Mouse (Mus musculus): ENCODE data around the gene Cmah. TPM values are rescaled to one million over a fixed set of nuclear protein-coding genes. Genes with fewer than 3 reads are reported as not detected.
A peak's percentile ranks its signal among the peaks of the same experiment; 100 is the strongest.

Gene Cmah
- 1 to 10 TPM in 1 of 4 experiments, under 1 TPM in 3; 0.47 to 1.5 (median 0.83) TPM for total RNA-seq (2022)

DNA sequence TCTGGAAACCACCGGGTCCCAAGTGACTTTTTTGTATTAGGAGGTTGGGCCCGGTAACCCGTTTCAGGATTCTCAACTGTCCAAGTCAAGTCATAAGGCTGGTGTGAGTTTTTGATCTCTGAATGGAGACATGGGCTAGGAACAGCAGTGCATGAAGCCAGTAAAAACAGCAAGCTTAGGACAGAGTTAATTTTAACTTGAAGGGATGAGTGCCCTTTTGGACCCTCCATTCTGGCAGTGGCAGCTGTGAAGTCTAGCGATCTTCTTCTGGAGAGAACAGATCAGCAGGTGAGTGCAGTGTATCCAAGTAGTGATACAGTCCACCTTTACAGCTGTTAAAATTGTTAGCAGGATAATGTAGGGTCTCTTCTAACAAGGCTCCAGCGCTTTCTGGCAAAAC lies at the start of gene Cmah:
Gene Cmah (plus strand): TSS at position 204 of the 400 bp plus-strand sequence.
- no peak for DNase-seq (ENCODE audit: low spot score in 2 of 2)

- no peak for DNase-seq (ENCODE audit: low spot score in 2 of 2)
Observed at GRCm38 (mm10) chr13:24279407-24279761, 47.8 kb upstream of the Cmah start.

DNA sequence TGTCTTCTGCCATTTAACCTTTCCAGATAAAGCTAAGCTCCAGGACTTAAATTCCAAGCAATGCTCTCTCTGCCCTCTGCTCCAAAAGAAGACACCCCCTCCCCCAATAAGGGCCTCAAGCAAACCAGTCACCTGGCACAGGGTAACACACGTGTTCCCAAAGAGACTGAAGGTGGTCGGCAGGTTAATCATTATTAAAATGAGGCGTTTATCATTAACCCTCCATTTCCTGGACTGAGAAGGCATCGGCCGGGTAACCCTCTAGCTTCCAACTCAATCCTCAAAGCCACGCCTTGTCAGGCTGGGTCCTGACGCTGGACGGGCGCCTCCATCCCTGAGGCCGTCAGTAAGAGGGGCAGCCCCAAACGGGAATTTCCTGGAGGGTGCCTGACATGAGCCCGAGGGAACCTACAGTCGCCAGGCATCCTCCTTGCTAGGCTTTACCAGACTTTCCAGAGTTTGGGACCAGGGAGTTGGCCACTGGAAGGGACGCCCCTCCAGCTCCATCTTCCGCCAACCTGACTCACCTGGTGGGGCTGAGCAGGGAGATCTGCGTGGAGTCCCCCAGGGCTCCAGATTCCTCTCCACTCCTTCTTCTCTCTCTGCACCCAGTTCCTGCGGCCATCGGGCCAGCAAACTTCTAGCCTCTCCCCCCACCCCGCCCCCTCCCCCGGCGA lies 47.3 kb upstream of the Cmah start:
- no peak for DNase-seq (ENCODE audit: low spot score in 2 of 2)

GRCm38 (mm10) chr13:24280439-24281431 lies 46.5 kb upstream of the Cmah start, which contains the start of gene Carmil1:
Gene Carmil1 (minus strand): TSS chr13:24280795.
- DNase-seq (ENCODE audit: low spot score in 2 of 2) = peak; percentile 82 to 88

- no peak for DNase-seq (ENCODE audit: low spot score in 2 of 2)
Observed at GRCm38 (mm10) chr13:24287381-24287780, 39.8 kb upstream of the Cmah start.

DNA sequence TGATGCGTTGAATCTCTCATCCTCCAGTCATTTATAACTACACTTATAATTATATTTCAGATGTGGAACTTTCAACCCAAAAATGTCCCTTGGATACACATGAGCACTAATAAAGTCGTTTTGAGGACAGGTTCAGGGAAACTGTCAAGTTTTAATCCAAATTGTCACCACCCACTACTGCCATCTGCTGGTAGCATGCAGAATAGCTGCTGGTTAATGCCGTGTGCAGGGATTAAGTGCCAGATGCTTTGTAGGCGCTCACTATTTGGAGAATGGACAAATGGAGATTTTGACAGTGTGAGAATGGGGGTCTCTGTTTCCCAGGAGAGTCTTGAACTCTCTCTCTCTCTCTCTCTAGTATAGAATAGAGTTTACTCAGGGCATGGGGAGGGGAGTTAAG lies 30.0 kb upstream of the Cmah start:
- peak in 1 of 2 experiments; percentile 30 for DNase-seq (ENCODE audit: low spot score in 2 of 2)

- DNase-seq (ENCODE audit: low spot score in 2 of 2) = no peak
Observed at GRCm38 (mm10) chr13:24305486-24305885, 21.7 kb upstream of the Cmah start.

DNA sequence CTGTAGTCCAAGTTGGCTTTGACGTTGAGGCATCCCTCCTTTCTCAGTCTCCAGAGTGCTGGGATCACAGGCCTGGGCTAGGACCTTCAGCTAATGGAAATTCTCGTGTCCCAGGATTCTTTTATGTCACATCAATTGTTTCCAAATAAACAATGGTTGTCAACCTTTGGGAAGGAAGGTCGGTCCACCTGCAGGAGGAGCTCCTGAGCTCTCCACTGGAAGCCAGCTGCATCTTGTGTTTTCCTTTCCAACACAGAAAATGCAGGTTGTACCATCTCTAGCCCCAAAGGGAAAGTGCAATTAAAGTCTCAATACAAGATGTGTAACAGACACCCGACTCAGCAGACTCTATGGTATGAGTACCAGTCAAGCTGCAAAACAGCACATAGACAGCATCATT lies 21.0 kb upstream of the Cmah start:
- DNase-seq (ENCODE audit: low spot score in 2 of 2) = no peak

DNA sequence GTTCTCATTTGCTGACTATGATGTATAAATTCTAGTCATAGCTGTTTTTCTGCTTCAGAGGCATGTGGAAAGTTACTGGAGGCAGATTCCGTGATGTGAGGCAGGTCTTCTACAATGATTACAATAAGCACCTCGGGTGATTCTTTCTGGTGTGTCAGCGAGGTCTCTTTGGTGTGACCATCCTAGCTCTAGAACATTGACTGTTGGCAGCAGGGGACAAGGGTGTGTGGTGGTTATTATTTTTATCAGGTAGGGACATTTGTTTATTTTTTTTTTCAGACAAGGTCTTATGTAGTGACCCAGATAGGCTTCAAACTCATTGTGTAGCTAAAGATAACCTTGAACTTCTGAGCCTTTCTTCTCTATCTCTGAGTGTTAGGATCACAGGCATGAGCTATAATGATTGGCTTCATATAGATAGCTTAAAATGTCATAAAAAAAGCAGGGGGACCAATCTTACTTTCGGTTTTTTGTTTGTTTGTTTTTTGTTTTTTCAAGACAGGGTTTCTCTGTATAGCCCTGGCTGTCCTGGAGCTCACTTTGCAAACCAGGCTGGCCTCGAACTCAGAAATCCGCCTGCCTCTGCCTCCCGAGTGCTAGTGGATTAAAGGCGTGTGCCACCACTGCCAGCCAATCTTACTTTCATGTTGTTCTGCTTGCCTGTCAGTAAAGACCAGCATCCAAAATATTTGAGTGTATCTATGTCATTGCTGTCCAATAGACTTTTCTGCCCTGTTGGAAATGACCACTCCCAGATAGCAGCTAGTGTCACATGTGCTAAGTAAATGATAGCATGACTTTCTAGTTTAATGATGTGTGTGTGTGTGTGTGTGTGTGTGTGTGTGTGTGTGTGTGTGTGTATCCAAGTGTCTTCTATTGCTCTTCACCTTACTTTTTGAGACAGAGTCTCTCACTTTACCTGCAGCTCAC lies 15.9 kb upstream of the Cmah start:
- no peak for DNase-seq (ENCODE audit: low spot score in 2 of 2)

- no peak for DNase-seq (ENCODE audit: low spot score in 2 of 2)
Observed at GRCm38 (mm10) chr13:24316563-24316962, 10.6 kb upstream of the Cmah start.

DNA sequence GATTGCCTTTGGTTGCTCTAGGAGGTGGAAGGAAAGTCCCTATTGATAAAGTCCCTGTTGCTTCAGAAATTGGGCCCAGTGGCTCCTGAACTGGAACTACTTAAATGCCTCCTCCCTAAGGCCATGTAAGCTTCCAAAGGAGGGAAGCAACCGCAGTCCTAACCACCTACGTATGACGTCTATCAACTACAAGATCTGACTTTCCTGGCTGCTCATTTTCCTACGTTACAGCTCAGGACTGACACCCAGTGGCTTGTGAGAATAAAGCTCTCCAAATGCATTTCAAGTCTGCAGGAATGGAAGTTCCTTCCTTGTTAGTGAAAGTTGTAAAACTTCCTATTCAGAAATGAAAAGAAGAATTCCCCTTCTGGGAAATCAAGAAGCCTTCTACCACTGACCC lies 8.6 kb upstream of the Cmah start:
- DNase-seq (ENCODE audit: low spot score in 2 of 2) = no peak

- DNase-seq (ENCODE audit: low spot score in 2 of 2) = no peak
Observed at GRCm38 (mm10) chr13:24321313-24321712, 5.9 kb upstream of the Cmah start.

DNA sequence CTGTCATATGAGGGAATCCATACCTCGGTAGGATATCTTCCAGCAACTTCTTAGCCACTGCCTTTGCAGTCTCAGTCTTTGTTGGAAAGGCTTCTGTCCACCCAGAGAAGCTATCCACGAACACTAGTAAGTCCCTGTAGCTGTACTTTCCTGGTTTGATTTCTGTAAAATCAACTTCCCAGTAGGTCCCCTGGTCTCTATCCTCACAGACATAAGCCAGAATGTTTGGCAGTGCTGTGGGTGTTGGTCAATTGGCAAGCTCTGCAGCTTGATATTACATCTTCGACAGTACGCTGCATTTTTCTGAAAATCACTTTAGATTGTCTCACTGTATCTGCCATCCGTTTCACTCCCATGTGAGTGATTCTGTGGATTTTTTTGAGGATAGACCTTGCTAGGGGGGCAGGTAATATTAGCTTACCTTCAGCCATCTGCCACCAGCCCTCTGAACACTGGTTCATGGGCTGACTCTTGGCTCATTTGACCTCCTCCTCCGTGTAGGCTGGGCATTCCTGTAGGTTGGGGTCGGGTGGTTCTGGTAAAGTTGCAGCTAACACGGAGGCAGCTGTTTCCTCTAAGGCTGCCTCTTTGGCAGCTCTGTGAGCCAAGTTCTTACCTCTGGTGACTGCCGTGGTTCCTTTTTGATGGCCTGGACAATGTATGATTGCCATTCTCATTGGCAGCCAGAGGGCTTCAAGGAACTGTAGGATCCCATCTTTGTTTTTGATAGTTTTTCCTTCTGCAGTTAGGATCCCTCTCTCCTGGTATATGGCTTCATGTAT lies 1.0 kb downstream of the Cmah start:
- DNase-seq (ENCODE audit: low spot score in 2 of 2) = no peak

GRCm38 (mm10) chr13:24330128-24330527 lies 2.9 kb downstream of the Cmah start:
- no peak for DNase-seq (ENCODE audit: low spot score in 2 of 2)

GRCm38 (mm10) chr13:24330836-24331523 lies 3.8 kb downstream of the Cmah start:
- no peak for DNase-seq (ENCODE audit: low spot score in 2 of 2)

DNA sequence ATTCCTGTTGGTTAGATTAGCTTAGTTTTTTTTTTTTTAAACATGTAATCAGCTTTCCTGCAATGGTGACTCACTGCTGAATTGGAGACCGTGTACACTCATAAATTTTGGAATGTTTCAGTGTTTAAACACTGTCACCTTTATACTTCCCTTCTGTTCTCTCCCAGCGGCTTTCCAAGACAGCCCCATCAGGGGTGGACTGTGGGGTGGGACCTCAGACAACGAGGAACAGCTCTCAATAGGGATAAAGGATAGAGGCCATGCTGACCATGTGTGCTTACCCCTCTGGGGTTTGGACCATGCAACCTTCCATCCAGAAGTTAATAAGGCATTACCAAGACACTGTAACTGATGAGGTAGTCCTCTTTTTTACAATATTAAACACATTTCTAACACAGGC lies 5.3 kb downstream of the Cmah start:
- DNase-seq (ENCODE audit: low spot score in 2 of 2) = no peak

- DNase-seq (ENCODE audit: low spot score in 2 of 2) = no peak
Observed at GRCm38 (mm10) chr13:24336818-24337217, 9.6 kb downstream of the Cmah start.

DNA sequence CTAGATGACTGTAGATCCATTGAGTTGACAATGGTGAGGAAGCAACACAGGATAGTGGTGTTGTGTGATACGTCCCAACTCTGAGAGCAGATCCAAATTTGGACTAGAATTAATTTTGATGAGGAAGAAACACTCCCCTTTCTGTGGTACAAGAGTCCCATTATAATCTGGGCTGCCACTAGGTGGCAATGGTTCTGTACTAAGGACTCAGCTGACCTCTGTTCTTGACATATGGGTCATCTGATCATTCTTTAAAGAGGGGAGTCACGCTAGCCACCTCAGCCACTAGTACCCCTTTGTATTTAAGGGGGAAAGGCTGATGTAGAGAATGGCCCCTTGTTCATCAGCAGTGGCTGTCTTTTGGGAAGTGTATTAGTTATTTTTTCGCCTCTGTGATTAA lies 10.7 kb downstream of the Cmah start:
- no peak for DNase-seq (ENCODE audit: low spot score in 2 of 2)

DNA sequence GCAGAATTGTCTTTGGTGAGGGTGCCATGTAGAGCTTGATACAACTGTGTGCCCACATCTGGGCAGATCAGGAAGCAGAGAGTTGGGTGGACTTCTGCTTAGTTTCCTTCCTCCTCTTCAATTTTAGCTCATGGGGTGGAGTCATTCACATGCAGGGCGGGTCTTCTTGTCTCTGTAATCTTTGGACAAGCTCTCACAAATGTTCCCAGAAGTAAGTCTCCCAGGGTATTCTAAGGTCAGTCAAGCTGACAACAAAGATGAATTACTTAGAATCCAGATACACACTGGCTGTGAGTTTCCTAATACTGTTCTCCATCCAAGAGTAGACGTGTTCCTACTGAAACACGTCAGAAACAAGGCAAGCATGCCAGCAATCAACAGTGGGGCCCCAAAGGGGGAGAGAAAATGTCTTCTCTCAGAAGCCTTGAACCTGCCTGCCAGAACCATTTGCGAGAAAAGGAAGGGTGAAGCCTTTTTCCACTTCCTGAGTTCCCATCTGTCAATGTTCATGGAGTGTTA lies 11.2 kb downstream of the Cmah start:
- DNase-seq (ENCODE audit: low spot score in 2 of 2) = no peak

DNA sequence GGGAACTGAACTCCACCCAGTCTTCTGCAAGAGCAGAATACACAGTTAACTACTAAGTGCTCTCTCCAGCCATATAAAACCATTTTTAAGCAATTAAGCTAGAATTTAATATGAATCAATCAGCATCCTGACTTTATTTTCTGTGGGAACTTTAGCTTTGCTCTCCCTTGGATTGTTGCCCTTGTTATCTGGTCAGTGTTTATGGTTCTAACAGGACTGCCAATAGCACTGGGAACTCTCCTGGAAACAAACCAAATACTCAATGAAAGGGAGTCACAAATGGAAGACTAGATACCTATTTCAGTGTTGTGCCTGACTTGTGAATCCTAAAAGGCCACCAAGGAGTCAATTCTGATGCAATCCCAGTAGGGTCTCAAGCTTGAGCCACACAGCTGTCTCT lies 12.7 kb downstream of the Cmah start:
- no peak for DNase-seq (ENCODE audit: low spot score in 2 of 2)
